Mouse (Mus musculus): ENCODE measurements around the gene Gramd1b. TPM values are rescaled to one million over a fixed set of nuclear protein-coding genes. Genes with fewer than 3 reads are reported as not detected.

Gene Gramd1b
- polyA plus RNA-seq, 1 experiment from 2014 or later, result 2.7 TPM

- Histone ChIP-seq H3K4me2 (no peak overlapping the region), H3K9ac (no peak overlapping the region), H3K9me3 (ENCODE audit: low read depth, low read length) (no peaks in the 10 kb centered on the region), H3K4me1 (ENCODE audit: insufficient read depth) (no peaks in the 10 kb centered on the region), H3K4me3 (ENCODE audit: low read depth, low read length) (no peak overlapping the region), H3K36me3 (ENCODE audit: insufficient read depth) (no peaks in the 10 kb centered on the region), H3K27me3 (ENCODE audit: insufficient read depth, low read length) (no peaks in the 10 kb centered on the region), H3K27ac (ENCODE audit: low read depth) (no peak overlapping the region)
- WGBS, result 91% methylated on average over 2 of the region's 2 CpGs
- TF ChIP-seq CTCF (IDR thresholded peaks at IDR 0.05; ENCODE audit: low read depth), result no peak
- no peak for ATAC-seq (ENCODE audit: insufficient read depth)
- no peak for DNase-seq
These were observed 181.1 kb downstream of the Gramd1b start for GRCm38 (mm10) chr9:40350052-40350451.

DNA sequence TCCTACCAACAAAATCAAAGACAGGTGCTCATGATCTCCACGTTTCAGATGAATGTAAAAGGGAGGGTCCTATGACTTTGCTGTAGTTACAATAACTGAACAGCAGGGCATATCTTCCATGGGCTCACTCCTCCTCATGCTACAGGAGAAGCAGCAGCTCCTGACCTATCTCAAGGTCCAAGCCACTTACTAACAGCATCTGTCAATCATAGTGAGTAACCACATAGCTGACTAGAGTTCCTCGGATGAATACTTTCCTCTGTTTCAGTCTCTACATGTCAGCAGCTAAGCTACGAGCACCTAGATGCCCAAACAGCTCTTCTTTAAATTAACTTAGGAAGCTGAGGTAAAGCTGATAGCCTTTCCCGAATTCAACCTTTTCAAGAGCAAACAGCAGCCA lies 181.6 kb downstream of the Gramd1b start:
- no peak overlapping the region for H3K27ac ChIP-seq (ENCODE audit: low read depth)
- no peak overlapping the region for H3K4me2 ChIP-seq
- no peaks in the 10 kb centered on the region for H3K27me3 ChIP-seq (ENCODE audit: insufficient read depth, low read length)
- no peak for DNase-seq
- H3K36me3 ChIP-seq (ENCODE audit: insufficient read depth), result no peaks in the 10 kb centered on the region
- 77% methylated on average over 4 of the region's 4 CpGs for WGBS
- H3K9ac ChIP-seq, result no peak overlapping the region
- ATAC-seq (ENCODE audit: insufficient read depth), result no peak
- no peaks in the 10 kb centered on the region for H3K4me1 ChIP-seq (ENCODE audit: insufficient read depth)
- TF ChIP-seq CTCF (IDR thresholded peaks at IDR 0.05; ENCODE audit: low read depth), result no peak
- H3K9me3 ChIP-seq (ENCODE audit: low read depth, low read length), result no peaks in the 10 kb centered on the region
- no peak overlapping the region for H3K4me3 ChIP-seq (ENCODE audit: low read depth, low read length)

DNA sequence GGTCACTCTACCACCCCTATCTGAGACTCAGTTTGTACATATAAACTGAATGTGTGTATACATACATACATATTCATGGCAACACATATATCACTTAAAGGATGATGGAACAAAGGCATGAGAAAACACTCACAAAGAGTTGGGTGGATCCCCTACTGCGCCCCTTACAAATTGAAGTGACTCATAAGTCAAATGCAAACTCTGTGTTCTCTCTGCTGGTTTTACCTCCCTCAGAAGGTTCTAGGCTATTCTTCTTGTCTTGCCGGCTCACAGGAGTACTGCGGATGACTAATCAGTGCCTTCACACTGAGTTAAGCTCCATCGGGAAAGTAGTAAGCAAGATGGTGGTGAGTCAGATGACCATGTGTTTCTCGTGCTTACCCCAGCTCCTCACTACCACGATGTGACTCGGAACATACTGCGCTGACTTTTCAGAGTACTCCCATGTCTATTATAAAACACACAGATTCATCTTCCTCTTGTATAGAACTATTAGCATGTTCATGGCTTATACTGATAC lies 182.4 kb downstream of the Gramd1b start:
- Histone ChIP-seq H3K4me1 (ENCODE audit: insufficient read depth) (no peaks in the 10 kb centered on the region), H3K4me3 (ENCODE audit: low read depth, low read length) (no peak overlapping the region), H3K27ac (ENCODE audit: low read depth) (no peak overlapping the region), H3K4me2 (no peak overlapping the region), H3K9ac (no peak overlapping the region), H3K9me3 (ENCODE audit: low read depth, low read length) (no peaks in the 10 kb centered on the region), H3K36me3 (ENCODE audit: insufficient read depth) (no peaks in the 10 kb centered on the region), H3K27me3 (ENCODE audit: insufficient read depth, low read length) (no peaks in the 10 kb centered on the region)
- no peak for ATAC-seq (ENCODE audit: insufficient read depth)
- WGBS, result 95% methylated on average over 8 of the region's 8 CpGs
- no peak for DNase-seq
- TF ChIP-seq CTCF (IDR thresholded peaks at IDR 0.05; ENCODE audit: low read depth), result no peak

DNA sequence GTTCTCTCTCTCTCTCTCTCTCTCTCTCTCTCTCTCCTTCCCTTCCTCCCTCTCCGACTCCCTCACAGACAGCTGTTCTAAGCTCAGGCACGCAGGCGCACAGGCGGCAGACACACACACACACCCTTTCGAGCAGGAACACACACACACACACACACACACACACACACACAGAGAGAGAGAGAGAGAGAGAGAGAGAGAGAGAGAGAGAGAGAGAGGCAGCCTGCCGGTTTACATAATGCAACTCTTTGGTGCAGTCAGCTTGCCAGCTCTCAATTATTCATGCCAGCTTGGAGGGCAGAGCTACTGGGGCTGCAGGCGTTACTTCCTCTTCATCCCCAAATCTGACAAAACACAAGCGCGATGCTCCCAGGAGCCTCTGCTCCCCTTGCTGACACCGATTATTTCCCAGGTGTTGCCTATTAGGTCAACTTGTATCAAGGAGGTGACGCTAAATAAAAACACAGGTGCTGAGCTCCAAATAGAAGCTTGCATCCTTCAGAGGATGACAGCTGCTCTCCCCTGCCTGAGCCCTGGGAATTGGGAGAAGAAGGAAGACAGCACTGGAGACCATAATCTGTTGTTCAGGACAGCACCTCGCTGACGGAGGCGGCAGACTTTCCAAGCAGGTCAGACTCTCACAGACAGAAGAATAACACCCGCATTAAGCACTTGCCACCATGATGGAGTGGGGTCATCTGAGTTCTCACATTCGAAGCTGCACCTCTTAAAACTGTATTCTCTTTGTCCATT lies 184.8 kb downstream of the Gramd1b start:
- 14% methylated on average over 16 of the region's 16 CpGs for WGBS
- Histone ChIP-seq H3K4me2 (peak overlapping the region; percentile 64), H3K4me3 (ENCODE audit: low read depth, low read length) (peak overlapping the region; percentile 26), H3K27me3 (ENCODE audit: insufficient read depth, low read length) (no peaks in the 10 kb centered on the region), H3K36me3 (ENCODE audit: insufficient read depth) (no peaks in the 10 kb centered on the region), H3K9ac (peak overlapping the region; percentile 23; the same call in 1 of the 2 replicates), H3K4me1 (ENCODE audit: insufficient read depth) (no peaks in the 10 kb centered on the region), H3K9me3 (ENCODE audit: low read depth, low read length) (no peaks in the 10 kb centered on the region), H3K27ac (ENCODE audit: low read depth) (no peak overlapping the region)
- peak; percentile 80 for ATAC-seq (ENCODE audit: insufficient read depth)
- peak; percentile 55 for DNase-seq
- no peak for TF ChIP-seq CTCF (IDR thresholded peaks at IDR 0.05; ENCODE audit: low read depth)

DNA sequence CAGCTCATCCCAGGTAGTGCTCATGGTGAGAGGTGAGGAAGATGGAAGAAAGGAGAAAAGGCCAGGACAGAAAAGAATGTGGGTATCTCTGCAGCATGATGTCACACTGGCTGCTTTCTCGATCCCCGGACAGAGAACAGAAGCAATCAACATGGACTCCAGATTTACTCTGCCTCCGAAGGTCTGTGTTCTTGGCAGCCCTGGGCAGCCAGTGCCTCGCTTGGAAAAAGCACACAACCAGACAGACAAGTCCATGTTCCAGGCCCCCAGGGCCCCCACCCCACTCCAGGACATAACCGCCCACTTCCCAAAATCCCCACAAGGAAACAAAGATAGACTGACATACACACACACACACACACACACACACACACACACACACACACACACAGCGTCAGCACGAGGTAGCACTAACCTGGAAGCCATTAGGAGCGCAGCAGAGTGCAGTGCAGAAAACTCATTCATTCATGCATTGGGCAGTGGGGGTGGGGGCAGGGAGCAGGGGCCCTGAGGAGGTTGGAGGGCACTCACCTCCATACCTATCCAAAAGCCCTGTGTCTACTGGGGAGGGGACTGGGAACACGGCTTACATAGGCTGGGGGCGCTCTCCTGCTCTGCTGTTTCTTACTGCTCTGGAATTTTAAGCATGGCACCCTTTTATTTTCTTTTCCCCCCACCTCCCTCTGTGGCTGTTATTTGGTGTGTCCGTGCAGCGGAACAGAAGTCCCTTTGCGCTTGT lies 185.5 kb downstream of the Gramd1b start:
- H3K27me3 ChIP-seq (ENCODE audit: insufficient read depth, low read length), result no peaks in the 10 kb centered on the region
- no peak for DNase-seq
- H3K36me3 ChIP-seq (ENCODE audit: insufficient read depth), result no peaks in the 10 kb centered on the region
- ATAC-seq (ENCODE audit: insufficient read depth), result peak; percentile 59
- H3K4me2 ChIP-seq, result peak overlapping the region; percentile 64
- WGBS, result 22% methylated on average over 13 of the region's 13 CpGs
- H3K4me3 ChIP-seq (ENCODE audit: low read depth, low read length), result peak overlapping the region; percentile 26
- no peaks in the 10 kb centered on the region for H3K4me1 ChIP-seq (ENCODE audit: insufficient read depth)
- H3K9ac ChIP-seq, result peak overlapping the region; percentile 23; the same call in 1 of the 2 replicates
- H3K27ac ChIP-seq (ENCODE audit: low read depth), result no peak overlapping the region
- no peaks in the 10 kb centered on the region for H3K9me3 ChIP-seq (ENCODE audit: low read depth, low read length)
- no peak for TF ChIP-seq CTCF (IDR thresholded peaks at IDR 0.05; ENCODE audit: low read depth)

- H3K36me3 ChIP-seq (ENCODE audit: insufficient read depth), result no peaks in the 10 kb centered on the region
- no peak overlapping the region; the same call in 1 of the 2 replicates for H3K4me2 ChIP-seq
- no peak for TF ChIP-seq CTCF (IDR thresholded peaks at IDR 0.05; ENCODE audit: low read depth)
- H3K27me3 ChIP-seq (ENCODE audit: insufficient read depth, low read length), result no peaks in the 10 kb centered on the region
- ATAC-seq (ENCODE audit: insufficient read depth), result peak; percentile 19; the same call in 1 of the 2 replicates
- no peaks in the 10 kb centered on the region for H3K4me1 ChIP-seq (ENCODE audit: insufficient read depth)
- no peak for DNase-seq
- WGBS, result 53% methylated on average over 10 of the region's 10 CpGs
- H3K9me3 ChIP-seq (ENCODE audit: low read depth, low read length), result no peaks in the 10 kb centered on the region
- no peak overlapping the region for H3K4me3 ChIP-seq (ENCODE audit: low read depth, low read length)
- no peak overlapping the region for H3K27ac ChIP-seq (ENCODE audit: low read depth)
- H3K9ac ChIP-seq, result no peak overlapping the region
These were observed 186.2 kb downstream of the Gramd1b start for GRCm38 (mm10) chr9:40344801-40345492.
